Comparison of ENCODE assay signal across 11 mouse cellular contexts in genomic region chr15:103364761-103365160, GRCm38 (mm10). TPM values are rescaled to one million over a fixed set of nuclear protein-coding genes. Genes with fewer than 3 reads are reported as not detected.
DNase-seq lines count a peak whose midpoint lies in the region; ATAC-seq and TF ChIP-seq lines count a peak whose summit lies in the region.
"Had no signal": no experiment of that assay in that cellular context is flagged by ENCODE, and none has a peak within 500 bp of the region (broad histone marks: within the 10 kb centered on the region; RNA-seq: fewer than 3 reads in every experiment).

No protein-coding gene starts in this region.

- WGBS in heart, embryonic 12.5 days: 16% methylated on average over 4 of the region's 4 CpGs
- WGBS in hindbrain, embryonic 16.5 days: 59% methylated on average over 4 of the region's 4 CpGs
- WGBS in midbrain, embryonic 11.5 days: 51% methylated on average over 4 of the region's 4 CpGs

- peak in 1 of 2 experiments; percentile 48; a peak in 2 of 4 replicates for TF ChIP-seq POLR2A in MEL (IDR thresholded peaks at IDR 0.05; ENCODE audit: control insufficient read depth in 1 of 2, insufficient read depth in 1 of 2, low read depth in 1 of 2, low read length in 2 of 2, poor library complexity in 1 of 2)

- DNase-seq in heart, adult 8-10 months (ENCODE audit: low spot score): no peak
- DNase-seq in MEL (ENCODE audit: low read depth, low spot score): peak; percentile 69
- DNase-seq in midbrain, embryonic 11.5 days (ENCODE audit: low spot score, missing footprints): no peak
- DNase-seq in left cerebral cortex, adult 18-20 months (ENCODE audit: low spot score in 2 of 2): no peak
- no peak for DNase-seq in frontal cortex, adult 2 months (ENCODE audit: extremely low spot score in 1 of 2, low spot score in 1 of 2)
- DNase-seq in spleen, adult 18-20 months: no peak
- DNase-seq: cerebellum, adult 9-10 months had no signal

- no peak for TF ChIP-seq RAD21 in MEL (IDR thresholded peaks at IDR 0.05; ENCODE audit: low read depth, low read length)

- TF ChIP-seq CTCF in MEL (IDR thresholded peaks at IDR 0.05 in 2 of 3, conservative IDR thresholded peaks at IDR 0.05 in 1 of 3; ENCODE audit: control insufficient read depth in 1 of 3, insufficient read depth in 1 of 3, low read depth in 2 of 3, low read length in 3 of 3, poor library complexity in 1 of 3, severe bottlenecking in 1 of 3): no peak

- no peak for ATAC-seq in heart, embryonic 12.5 days (ENCODE audit: insufficient number of reproducible peaks, low FRiP score)
- ATAC-seq in hindbrain, embryonic 16.5 days: no peak
- no peak for ATAC-seq in midbrain, embryonic 11.5 days (ENCODE audit: low FRiP score)

- H3K27ac ChIP-seq in heart, embryonic 12.5 days (ENCODE audit: poor library complexity, severe bottlenecking): peak overlapping the region; percentile 99
- peak overlapping the region; percentile 95 for H3K27ac ChIP-seq in MEL (ENCODE audit: control insufficient read depth, low read depth, low read length)
- H3K27ac ChIP-seq in hindbrain, embryonic 16.5 days (ENCODE audit: low read depth, low read length): no peak overlapping the region
- no peak overlapping the region for H3K27ac ChIP-seq in midbrain, embryonic 11.5 days (ENCODE audit: low read depth, low read length)
- H3K27ac ChIP-seq: layer of hippocampus, adult 2 months had no signal

- H3K9me3 ChIP-seq in heart, embryonic 12.5 days (replicated peaks): no peaks in the 10 kb centered on the region
- H3K9me3 ChIP-seq in MEL (replicated peaks; ENCODE audit: insufficient read depth, low read length): no peaks in the 10 kb centered on the region
- no peaks in the 10 kb centered on the region for H3K9me3 ChIP-seq in hindbrain, embryonic 16.5 days (ENCODE audit: control insufficient read depth, low read length)
- no peaks in the 10 kb centered on the region for H3K9me3 ChIP-seq in midbrain, embryonic 11.5 days (ENCODE audit: control insufficient read depth, low read length)

- peak overlapping the region; percentile 73 for H3K4me2 ChIP-seq in heart, embryonic 12.5 days
- H3K4me2 ChIP-seq in hindbrain, embryonic 16.5 days (ENCODE audit: low read length): peak overlapping the region; percentile 98
- H3K4me2 ChIP-seq in midbrain, embryonic 11.5 days: peak overlapping the region; percentile 90

- peak; percentile 64 to 86 for TF ChIP-seq EP300 in MEL (IDR thresholded peaks at IDR 0.05; ENCODE audit: low read depth in 1 of 2, low read length in 2 of 2)

- H3K4me3 ChIP-seq in heart, embryonic 12.5 days: peak overlapping the region; percentile 100
- peak overlapping the region; percentile 92 to 95 for H3K4me3 ChIP-seq in MEL (ENCODE audit: control insufficient read depth in 1 of 2, insufficient read depth in 1 of 2, low read depth in 2 of 2, low read length in 2 of 2)
- H3K4me3 ChIP-seq in hindbrain, embryonic 16.5 days (ENCODE audit: low read length): no peak overlapping the region
- peak overlapping the region; percentile 69 for H3K4me3 ChIP-seq in midbrain, embryonic 11.5 days (ENCODE audit: low read depth, low read length)

- H3K27me3 ChIP-seq in heart, embryonic 12.5 days (replicated peaks): no peaks in the 10 kb centered on the region
- H3K27me3 ChIP-seq in MEL (ENCODE audit: control insufficient read depth in 1 of 2, insufficient read depth in 2 of 2, low read length in 2 of 2): no peaks in the 10 kb centered on the region
- peaks cover 4% of the 10 kb centered on the region; the same call in 1 of the 2 replicates for H3K27me3 ChIP-seq in hindbrain, embryonic 16.5 days (replicated peaks; ENCODE audit: control insufficient read depth, insufficient read depth, low read length)
- H3K27me3 ChIP-seq in midbrain, embryonic 11.5 days (ENCODE audit: control insufficient read depth, insufficient read depth, low read length): no peaks in the 10 kb centered on the region
- H3K27me3 ChIP-seq: CH12.LX had no signal

- H3K4me1 ChIP-seq in heart, embryonic 12.5 days (replicated peaks): peaks cover 68% of the 10 kb centered on the region
- peaks cover 22 to 43% of the 10 kb centered on the region in 2 experiments for H3K4me1 ChIP-seq in MEL (ENCODE audit: control insufficient read depth in 1 of 2, insufficient read depth in 2 of 2, low read length in 2 of 2)
- H3K4me1 ChIP-seq in hindbrain, embryonic 16.5 days (ENCODE audit: control insufficient read depth, insufficient read depth, low read depth, low read length): peaks cover 16% of the 10 kb centered on the region
- peaks cover 17% of the 10 kb centered on the region for H3K4me1 ChIP-seq in midbrain, embryonic 11.5 days (ENCODE audit: control insufficient read depth, insufficient read depth, low read length)

- H3K36me3 ChIP-seq in heart, embryonic 12.5 days: 0 out of 2 replicates have a peak, but pooled peaks cover 12% of the 10 kb centered on the region
- peaks cover 0 to 42% of the 10 kb centered on the region in 2 experiments; a peak in 2 of 4 replicates for H3K36me3 ChIP-seq in MEL (ENCODE audit: control insufficient read depth in 1 of 2, insufficient read depth in 2 of 2, low read length in 2 of 2)
- H3K36me3 ChIP-seq in hindbrain, embryonic 16.5 days (ENCODE audit: control insufficient read depth, insufficient read depth, low read length): no peaks in the 10 kb centered on the region
- H3K36me3 ChIP-seq in midbrain, embryonic 11.5 days (ENCODE audit: control insufficient read depth, insufficient read depth, low read length): no peaks in the 10 kb centered on the region

- peaks cover 40% of the 10 kb centered on the region for H3K79me2 ChIP-seq in MEL (ENCODE audit: control insufficient read depth, insufficient read depth, low read length, poor library complexity)

- H3K9ac ChIP-seq in heart, embryonic 12.5 days: peak overlapping the region; percentile 100
- peak overlapping the region; percentile 93 for H3K9ac ChIP-seq in MEL (ENCODE audit: control insufficient read depth, low read depth, low read length, poor library complexity, severe bottlenecking)
- H3K9ac ChIP-seq in hindbrain, embryonic 16.5 days (ENCODE audit: low read depth, low read length): no peak overlapping the region
- H3K9ac ChIP-seq in midbrain, embryonic 11.5 days (ENCODE audit: low read length): peak overlapping the region; percentile 91

TF ChIP-seq in MEL, 35 proteins besides CTCF, POLR2A, EP300 and RAD21 (continues in another document):
- TF ChIP-seq MXI1 (IDR thresholded peaks at IDR 0.05; ENCODE audit: low read depth, low read length) (no peak), BHLHE40 (IDR thresholded peaks at IDR 0.05; ENCODE audit: borderline replicate concordance, low read depth, low read length) (no peak), TCF12 (IDR thresholded peaks at IDR 0.05; ENCODE audit: low read depth, low read length) (peak; percentile 80), MYC (IDR thresholded peaks at IDR 0.05; ENCODE audit: low read depth, low read length) (no peak), CHD1 (IDR thresholded peaks at IDR 0.05; ENCODE audit: low read depth, low read length) (no peak), POLR2AphosphoS2 (IDR thresholded peaks at IDR 0.05; ENCODE audit: low read length) (no peak), NRF1 (IDR thresholded peaks at IDR 0.05; ENCODE audit: insufficient read depth, low read depth, low read length, poor library complexity, severe bottlenecking) (no peak), GABPA (IDR thresholded peaks at IDR 0.05; ENCODE audit: low read depth, low read length) (no peak), RCOR1 (IDR thresholded peaks at IDR 0.05; ENCODE audit: low read depth, low read length) (peak; percentile 55; the same call in 1 of the 2 replicates), ETS1 (IDR thresholded peaks at IDR 0.05; ENCODE audit: low read depth, low read length) (peak; percentile 64; the same call in 1 of the 2 replicates), CHD2 (IDR thresholded peaks at IDR 0.05; ENCODE audit: low read length) (no peak), HCFC1 (IDR thresholded peaks at IDR 0.05; ENCODE audit: low read depth, low read length) (no peak), MAZ (IDR thresholded peaks at IDR 0.05; ENCODE audit: low read depth, low read length) (no peak), TBP (IDR thresholded peaks at IDR 0.05; ENCODE audit: low read depth, low read length) (no peak)

RNA-seq across cellular contexts. Expression of gene Itga5, which starts 1.8 kb away (rescaled TPM):
- polyA plus RNA-seq in heart, embryonic 12.5 days (2016; fragmentation: Nextera tagmentation; extraction: Ambion mirVana): 111 and 115 TPM in 2 replicates
- 10 to 100 TPM; 27.8 to 40.2 (median 33.7) TPM for total RNA-seq in heart, adult 8-10 months (2022)
- total RNA-seq in MEL (2012; rRNA removed): 6.0 and 6.7 TPM in 2 replicates
- 10 to 100 TPM in 1 of 2 experiments, not detected in 1; 17.4 TPM for polyA plus RNA-seq in MEL (2012; ENCODE audit: insufficient read depth in 1 of 2, insufficient read length in 2 of 2, low read depth in 1 of 2, low replicate concordance in 2 of 2, missing spikeins in 1 of 2)
- polyA plus RNA-seq in hindbrain, embryonic 16.5 days (2015; fragmentation: Nextera tagmentation; extraction: Ambion mirVana): 6.3 and 8.6 TPM in 2 replicates
- 15.9 and 18.1 TPM in 2 replicates for polyA plus RNA-seq in midbrain, embryonic 11.5 days (2014; fragmentation: Nextera tagmentation; extraction: Ambion mirVana)
- 1 to 10 TPM; 2.6 to 3.9 TPM for total RNA-seq in left cerebral cortex, adult 18-20 months (2021)
- 2.2 and 2.9 TPM in 2 replicates for polyA plus RNA-seq in frontal cortex, adult 2 months (2012; rRNA removed)

RNA-seq across cellular contexts. Expression of gene Zfp385a, which starts 24.9 kb away (rescaled TPM):
- 9.2 and 10.3 TPM in 2 replicates for polyA plus RNA-seq in heart, embryonic 12.5 days (2016; fragmentation: Nextera tagmentation; extraction: Ambion mirVana)
- 1 to 10 TPM; 6.7 to 9.5 (median 8.8) TPM for total RNA-seq in heart, adult 8-10 months (2022)
- 4.4 and 5.2 TPM in 2 replicates for total RNA-seq in MEL (2012; rRNA removed)
- 10 to 100 TPM in 1 of 2 experiments, not detected in 1; 54.0 TPM for polyA plus RNA-seq in MEL (2012; ENCODE audit: insufficient read depth in 1 of 2, insufficient read length in 2 of 2, low read depth in 1 of 2, low replicate concordance in 2 of 2, missing spikeins in 1 of 2)
- polyA plus RNA-seq in hindbrain, embryonic 16.5 days (2015; fragmentation: Nextera tagmentation; extraction: Ambion mirVana): 20.1 and 24.7 TPM in 2 replicates
- polyA plus RNA-seq in midbrain, embryonic 11.5 days (2014; fragmentation: Nextera tagmentation; extraction: Ambion mirVana): 19.4 and 24.3 TPM in 2 replicates
- 10 to 100 TPM; 72.0 to 79.3 TPM for total RNA-seq in left cerebral cortex, adult 18-20 months (2021)
- 46.3 and 46.5 TPM in 2 replicates for polyA plus RNA-seq in frontal cortex, adult 2 months (2012; rRNA removed)

RNA-seq across cellular contexts. Expression of gene Gpr84, which starts 54.3 kb away (rescaled TPM):
- polyA plus RNA-seq in heart, embryonic 12.5 days (2016; fragmentation: Nextera tagmentation; extraction: Ambion mirVana): 0.17 and 0.29 TPM in 2 replicates
- not detected for total RNA-seq in heart, adult 8-10 months (2022)
- total RNA-seq in MEL (2012; rRNA removed): 0.12 TPM in 1 of 2 replicates, not detected in the other
- polyA plus RNA-seq in MEL (2012; ENCODE audit: insufficient read depth in 1 of 2, insufficient read length in 2 of 2, low read depth in 1 of 2, low replicate concordance in 2 of 2, missing spikeins in 1 of 2): under 1 TPM in 1 of 2 experiments, not detected in 1; 0.21 TPM
- 0.34 and 0.42 TPM in 2 replicates for polyA plus RNA-seq in hindbrain, embryonic 16.5 days (2015; fragmentation: Nextera tagmentation; extraction: Ambion mirVana)
- polyA plus RNA-seq in midbrain, embryonic 11.5 days (2014; fragmentation: Nextera tagmentation; extraction: Ambion mirVana): 0.12 and 0.23 TPM in 2 replicates
- total RNA-seq in left cerebral cortex, adult 18-20 months (2021): 1 to 10 TPM in 1 of 2 experiments, under 1 TPM in 1; 0.42 to 1.0 TPM
- 1.3 and 1.5 TPM in 2 replicates for polyA plus RNA-seq in frontal cortex, adult 2 months (2012; rRNA removed)

Comparison
In these comparisons a context has a peak if more than half of its experiments do, and no peak if none do; other contexts are left out.
1. H3K27ac ChIP-seq: peak in heart, embryonic 12.5 days (single experiment) and MEL (single experiment); none in hindbrain, embryonic 16.5 days (single experiment) and midbrain, embryonic 11.5 days (single experiment).
2. Peak in every context shown above with its lines, with median percentiles within 50 percentile points of each other: H3K4me2 ChIP-seq.